Mouse (Mus musculus): Measurements from ENCODE around the gene Iqgap1.

Iqgap1 gene

DNA sequence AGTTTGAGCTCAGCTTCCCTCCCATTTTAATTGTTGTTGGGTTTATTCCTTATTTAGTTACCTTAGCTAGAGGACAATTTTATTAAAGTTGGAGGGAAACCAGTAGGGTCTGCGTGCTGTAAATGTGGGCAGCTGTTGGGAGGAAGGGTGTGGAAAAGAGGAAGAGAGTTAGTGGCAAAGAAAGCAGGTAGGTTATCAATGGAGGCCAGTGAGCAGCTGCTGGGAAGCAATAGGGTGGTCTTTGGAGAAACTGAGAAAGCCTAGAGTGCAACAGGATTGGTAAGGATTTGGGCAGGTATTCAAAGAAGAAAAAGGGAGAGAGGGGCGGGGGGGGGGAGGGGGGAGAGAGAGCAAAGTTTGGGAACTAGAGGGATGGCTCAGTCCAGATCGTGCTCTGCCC is 126.8 kb downstream of the Iqgap1 start:
- DNase-seq: no peak

DNA sequence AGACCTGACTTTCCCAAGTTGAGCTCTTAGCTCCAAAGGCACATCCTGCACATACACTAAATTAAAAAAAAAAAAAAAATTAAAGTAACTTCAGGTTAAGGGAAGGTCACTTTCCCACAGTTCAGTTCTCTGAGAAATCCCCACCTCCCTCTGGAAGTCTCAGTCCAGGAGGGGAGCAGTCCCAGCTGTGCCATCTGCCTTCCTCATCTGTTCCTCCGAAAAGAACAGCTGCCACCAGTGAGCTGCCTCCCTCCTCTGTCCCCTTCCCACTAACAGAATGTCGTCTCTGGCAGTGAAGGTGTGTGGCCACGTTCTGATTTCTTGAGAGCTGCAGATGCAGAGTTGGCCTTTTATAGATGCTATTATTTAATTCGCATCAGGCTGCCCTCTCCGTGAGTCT is 127.9 kb downstream of the Iqgap1 start:
- DNase-seq: no peak

DNA sequence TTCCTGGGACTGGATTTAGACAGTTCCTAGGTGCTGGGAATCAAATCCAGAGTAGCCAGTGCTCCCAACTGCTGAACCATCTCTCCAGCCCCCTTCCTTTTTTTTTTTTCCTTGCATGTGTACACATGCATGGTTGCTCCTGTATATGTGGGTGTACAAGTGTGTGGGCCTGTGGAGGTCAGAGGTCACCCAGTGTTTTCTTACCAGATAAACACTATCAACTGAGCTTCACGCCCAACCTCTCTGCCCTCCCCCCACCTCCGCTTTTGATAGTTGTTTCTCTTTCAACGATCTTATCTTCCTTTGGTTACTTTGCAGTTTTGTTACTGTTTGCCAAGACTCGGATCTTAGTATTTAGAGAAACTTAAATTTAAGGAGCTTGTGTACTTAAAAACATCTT is 128.9 kb downstream of the Iqgap1 start:
- DNase-seq: no peak

DNA sequence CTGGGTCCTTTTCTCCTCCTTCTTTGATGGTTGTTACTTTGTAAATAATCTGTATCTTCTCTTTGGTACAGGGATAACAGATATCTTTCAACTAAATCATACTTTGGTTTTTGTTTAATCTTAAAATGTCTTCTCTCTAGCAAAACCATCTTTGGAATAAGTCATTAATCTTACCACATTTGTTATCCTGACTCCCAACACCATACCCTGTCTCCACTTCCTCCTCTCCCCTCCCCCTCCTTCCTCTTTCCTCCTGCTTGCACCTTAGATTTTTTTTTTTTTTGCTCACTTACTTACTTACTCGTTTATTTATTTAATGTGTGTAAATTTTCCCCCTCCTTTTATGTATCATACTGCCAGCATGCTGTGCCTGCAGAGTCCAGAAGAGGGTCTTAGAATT is 129.4 kb downstream of the Iqgap1 start:
- no peak for DNase-seq

DNA sequence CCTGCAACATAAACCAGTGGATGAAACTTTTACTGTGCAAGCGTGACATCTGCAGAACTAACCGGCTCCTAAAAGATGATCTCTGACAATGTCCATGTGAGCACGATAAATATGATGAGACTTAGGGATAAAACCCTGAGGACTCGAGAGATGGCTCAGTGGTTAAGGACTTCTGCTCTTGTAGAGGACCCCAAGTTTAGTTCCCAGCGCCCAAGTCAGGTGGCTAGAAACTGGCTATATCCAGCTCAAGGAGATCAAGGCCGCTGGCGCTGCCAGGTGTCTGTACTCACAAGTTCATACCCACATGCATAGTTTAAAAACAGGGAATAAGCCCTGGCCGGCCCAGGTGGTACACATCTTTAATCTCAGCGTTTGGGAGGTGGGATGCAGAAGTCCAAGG is 133.3 kb downstream of the Iqgap1 start:
- no peak for DNase-seq

DNA sequence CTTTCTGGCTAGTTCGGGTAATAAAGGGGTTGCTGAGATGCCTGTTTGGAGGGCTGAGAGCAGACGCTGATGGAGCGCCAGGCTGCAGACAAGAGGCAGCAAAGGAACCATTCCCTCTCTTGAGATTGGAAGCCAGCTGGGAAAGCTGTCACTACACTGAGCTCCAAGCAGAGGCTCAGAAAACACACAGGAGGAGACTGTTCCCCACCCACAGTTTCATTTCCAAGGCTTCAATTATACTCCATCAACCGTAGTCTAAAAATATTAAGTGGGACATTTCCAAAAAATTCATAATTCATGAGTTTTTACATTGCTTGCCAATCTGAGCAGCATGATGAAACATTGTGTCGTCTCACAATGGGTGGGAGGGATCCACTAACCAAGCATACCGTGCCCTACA is 134.6 kb downstream of the Iqgap1 start:
- DNase-seq: peak; percentile 24

DNA sequence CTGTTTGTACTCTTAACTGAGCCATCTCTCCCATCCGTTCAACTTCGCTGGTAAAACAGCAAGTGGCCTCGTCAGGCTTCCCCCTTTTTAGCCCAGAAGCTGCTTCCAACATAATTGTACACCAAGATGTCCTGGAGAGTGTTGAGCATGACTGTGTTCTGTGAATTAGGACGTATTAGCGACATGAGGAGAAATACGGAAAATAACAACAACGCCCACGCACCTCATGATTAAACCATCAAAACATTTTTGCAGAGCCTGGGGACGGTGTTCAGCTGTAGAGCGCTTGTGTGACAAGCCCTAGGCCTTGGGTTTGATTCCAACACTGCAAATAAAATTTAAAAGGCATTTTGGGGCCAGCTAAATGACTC is 136.6 kb downstream of the Iqgap1 start:
- no peak for DNase-seq

DNA sequence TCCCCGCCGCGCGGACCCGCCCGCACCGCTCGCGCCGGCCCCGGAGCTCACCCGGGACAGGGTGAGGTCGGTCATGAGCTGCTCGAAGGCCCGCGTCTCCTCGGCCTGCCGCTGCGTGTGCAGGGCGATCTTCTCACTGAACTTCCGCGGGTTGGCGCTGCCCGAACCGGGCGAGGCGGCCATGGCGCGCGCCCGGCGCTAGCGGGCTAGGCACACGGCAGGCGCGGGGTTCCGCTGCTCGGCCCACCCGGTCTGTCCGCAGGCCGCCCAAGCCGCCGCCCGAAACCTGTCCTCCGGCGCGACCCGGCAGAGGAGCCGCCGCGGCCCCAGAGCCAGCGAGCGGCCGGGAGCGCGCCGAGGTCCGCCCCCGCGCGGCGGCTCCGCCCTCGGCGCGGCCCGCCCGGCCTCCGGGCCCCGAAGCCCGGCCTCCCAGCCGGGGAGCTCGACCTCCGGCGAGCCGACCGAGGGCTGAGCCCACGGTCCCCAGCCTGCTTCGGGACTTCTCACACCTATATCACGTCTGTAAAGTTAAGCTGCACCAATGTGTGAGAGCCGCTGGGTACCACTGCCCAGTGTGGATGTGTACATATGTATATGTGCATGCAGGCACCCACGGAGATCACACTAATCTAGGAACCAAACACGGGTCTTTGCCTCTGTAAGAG is 137.1 kb downstream of the Iqgap1 start, which contains the start of gene Crtc3:
Crtc3 (minus strand) TSS at position 322 of the 665 bp plus-strand sequence.
- DNase-seq: peak; percentile 75

DNA sequence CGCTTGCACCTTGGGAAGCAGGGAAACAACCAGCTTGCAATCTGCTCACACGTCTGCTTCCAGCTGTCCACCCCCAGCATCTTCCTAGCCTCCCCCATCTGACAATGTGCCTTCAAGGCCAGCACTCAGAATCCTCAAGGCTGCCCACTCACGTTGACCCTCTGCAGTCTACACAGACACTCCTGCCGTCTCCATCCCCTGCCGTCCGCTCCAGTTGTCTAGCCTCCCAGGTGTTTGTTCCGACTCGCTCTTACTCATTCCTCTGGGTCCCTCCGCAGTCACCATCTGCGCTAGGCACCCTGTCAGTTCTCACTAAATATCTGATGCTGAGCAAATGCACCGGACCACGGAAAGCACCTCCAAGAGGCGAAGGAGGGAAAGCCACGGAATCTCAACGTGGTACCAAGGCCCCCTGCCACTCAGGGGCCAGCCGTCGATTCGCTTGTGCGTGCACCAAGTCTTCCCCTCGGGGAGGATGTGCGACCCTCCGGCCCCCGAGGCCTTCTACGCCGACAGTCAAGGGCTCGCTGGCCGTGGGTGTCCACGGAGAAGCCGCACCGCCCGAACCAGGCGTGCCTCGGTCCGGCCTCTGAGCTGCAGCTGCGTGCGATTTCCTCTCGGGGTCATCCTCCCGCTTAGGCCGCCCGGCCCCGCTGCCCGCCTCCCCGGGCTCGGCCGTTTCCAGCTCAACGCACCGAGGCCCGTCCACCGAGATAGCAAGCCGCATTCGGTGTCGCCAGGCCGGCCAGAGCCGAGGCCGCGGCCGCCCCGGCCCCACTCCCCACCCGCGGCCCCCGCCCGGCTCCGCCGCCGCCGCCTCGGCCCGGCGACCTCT is 137.8 kb downstream of the Iqgap1 start:
- DNase-seq: peak; percentile 73

DNA sequence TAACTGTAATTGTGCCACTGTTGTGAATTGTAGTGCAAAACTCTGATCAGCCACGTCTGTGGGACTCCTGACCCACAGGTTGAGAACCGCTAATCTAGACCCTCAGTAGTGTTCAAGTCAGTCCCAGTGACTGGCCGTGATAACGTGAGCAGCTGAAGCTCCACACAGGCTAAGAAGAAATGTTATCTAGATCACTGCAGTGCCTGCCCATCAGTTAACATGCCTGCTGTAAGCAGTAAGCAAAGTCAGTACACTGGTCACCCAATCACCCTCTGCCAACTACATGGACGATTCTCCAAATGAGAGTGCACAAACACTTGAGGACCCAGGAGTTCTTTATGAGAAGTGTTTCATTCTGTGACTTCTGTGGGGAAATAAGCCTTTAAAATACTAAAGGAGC is 140.1 kb downstream of the Iqgap1 start:
- no peak for DNase-seq

DNA sequence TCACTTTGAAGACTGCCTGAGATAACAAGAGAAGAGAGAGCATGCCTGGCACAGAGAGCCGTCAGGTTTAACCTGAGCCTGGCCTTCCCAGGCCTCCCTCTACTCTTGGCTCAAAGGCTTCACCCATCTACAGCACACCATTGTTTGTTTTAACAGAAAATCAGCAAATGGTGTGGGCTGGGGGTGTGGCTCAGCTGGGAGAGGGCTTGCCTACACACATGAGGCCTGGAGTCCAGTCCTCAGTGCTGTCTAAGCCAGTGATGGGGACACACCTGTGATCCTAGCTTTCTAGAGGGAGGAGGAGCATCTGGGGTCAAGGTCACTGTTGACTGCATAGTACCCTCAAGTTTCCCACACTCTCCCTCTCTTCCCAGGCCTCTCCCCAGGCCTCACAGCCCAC is 143.1 kb downstream of the Iqgap1 start:
- no peak for DNase-seq

DNA sequence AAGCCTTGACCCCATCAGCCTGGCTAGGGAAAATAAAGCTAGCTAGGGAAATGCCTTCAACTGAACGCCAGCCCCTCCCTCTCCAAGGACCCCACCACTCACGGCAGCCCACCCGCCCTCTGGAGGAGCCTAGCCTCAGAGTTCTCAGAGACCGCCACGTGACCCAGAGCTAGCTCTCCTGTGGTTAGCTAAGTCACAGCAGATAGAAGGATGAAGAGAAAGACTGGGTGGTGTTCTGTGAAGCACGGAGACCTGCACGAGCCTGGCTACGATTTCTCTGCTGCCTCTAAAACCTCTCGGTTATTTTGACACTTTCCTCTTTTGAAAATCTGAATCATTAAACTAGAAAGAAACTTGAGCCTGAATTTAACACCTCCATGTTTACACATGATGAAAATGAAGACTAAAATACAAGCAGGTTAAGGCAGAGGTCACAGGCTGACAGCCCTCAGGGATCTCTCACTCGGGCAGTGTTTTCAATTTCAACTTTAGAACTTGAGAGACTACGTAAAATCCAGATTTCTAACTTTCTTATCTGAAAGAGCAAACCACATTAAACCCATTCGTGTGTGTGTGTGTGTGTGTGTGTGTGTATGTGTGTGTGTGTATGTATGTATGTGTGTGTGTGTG is 145.4 kb downstream of the Iqgap1 start:
- no peak for DNase-seq

DNA sequence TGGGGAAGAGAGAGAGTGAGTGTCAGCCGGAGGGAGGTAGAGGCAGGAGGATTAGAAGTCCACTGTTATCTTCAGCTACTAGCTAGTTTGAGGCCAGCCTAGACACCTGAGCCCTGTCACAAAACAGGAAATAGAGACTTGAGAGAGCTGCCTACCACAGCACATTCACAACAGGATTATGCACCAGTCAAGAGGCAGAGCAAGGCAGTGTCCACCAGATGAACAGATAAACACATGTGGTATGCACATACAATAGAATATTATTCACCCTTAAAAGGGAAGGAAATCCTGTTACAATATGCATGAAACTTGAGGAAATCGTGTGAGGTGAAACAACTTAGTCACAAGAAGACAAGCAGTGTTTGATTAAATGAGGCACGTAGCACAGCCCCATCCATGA is 153.5 kb downstream of the Iqgap1 start:
- DNase-seq: no peak

DNA sequence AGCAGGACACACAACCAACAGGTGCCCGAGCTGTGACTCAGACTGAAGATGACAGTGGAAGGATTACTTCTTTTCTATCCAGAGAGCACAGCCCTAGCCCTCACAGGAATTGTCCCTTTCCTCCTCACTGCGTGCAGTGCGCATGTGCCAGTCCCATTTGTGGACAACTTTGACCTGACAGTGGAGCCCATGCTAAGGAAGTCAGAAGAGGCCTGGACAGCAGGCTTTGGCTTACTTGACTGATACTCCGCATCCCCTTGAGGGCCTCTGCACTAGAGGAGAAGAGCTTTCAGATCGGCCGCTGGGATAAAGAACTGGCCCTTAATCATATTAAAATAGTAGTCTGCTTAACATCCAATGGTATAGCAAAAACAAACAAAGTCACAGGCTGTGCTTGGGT is 154.9 kb downstream of the Iqgap1 start:
- DNase-seq: no peak

DNA sequence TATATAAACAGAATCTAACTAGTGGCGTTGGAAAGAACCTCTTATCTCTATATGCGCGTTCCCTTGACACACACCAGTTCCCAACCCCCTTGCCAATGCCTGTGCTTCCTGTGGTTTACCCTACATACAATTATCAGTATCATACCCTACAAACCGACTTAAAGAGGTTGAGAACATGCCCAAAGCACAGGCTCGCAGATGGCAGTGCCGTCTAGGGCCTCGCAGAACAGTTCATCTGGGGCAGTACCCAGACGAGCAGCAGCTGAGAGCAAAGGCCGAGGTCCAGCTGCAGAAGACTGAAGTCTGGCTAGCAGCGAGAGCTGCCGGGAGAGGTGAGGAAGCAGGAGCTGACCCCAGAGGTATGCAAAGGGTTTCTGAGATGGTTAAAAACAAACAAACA is 158.6 kb downstream of the Iqgap1 start:
- DNase-seq: no peak

DNA sequence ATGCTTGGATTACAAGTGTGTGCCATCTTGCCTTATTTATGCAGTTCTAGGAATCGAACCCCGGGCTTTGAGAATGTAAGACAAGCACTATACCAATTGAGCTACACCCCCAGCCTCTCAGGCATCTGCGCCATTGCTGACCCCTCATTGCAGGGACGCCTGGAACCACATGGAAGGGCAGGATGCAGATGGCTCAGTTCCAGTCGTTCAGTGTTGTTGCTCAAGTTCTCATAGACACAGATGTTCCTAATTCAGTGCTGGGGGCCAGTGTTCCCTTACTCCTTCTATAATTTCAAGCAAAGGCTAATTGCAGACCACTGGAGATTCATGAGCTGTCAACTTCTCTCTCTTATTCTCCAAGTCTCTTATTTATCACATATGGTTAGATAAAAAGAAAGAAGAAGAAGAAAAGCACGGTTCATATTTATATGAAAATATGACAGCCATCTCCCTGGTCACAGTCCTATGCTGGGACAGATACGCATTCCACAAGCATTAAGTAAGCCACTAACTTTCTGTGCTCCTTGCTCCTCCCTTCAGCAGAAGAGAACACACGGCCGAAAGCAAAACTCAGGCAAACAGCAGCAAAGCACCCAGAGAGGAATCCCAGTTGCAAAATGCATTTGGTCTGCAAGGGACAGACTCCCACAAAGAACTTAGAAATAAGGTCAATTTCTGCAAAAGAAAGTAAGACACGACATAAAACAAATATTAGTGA is 159.4 kb downstream of the Iqgap1 start:
- no peak for DNase-seq

All from right cerebral cortex, postnatal 25 days (tissue).